Mouse (Mus musculus) cerebellum, adult 9-11 months (tissue): ENCODE measurements around the gene Tmem266.

ENCODE experiments used
- DNase-seq: peaks from one replicate; pipeline ENCODE4 v3.0.0; 2022

The Tmem266 gene

DNA sequence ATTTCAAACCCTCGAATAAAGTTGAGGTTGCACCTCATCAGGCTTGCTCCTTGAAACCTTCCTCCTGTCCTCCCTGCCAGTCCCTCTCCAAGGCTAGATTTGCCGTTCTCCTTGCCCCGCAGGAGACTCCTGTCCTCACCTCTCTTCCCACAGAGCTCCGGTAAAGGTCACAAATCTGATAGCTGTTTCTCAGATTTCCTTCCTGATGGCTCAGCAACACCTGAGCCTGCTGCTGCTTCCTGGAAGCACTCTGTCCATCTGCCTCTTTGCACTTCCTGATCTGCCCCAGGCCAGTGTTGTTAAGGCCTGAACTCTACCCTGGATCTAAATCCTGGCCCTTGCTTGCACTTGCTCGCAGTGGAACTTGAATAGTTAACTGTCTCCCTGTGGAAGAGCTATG is 5.8 kb downstream of the Tmem266 start:
- peak; percentile 66 for DNase-seq

DNA sequence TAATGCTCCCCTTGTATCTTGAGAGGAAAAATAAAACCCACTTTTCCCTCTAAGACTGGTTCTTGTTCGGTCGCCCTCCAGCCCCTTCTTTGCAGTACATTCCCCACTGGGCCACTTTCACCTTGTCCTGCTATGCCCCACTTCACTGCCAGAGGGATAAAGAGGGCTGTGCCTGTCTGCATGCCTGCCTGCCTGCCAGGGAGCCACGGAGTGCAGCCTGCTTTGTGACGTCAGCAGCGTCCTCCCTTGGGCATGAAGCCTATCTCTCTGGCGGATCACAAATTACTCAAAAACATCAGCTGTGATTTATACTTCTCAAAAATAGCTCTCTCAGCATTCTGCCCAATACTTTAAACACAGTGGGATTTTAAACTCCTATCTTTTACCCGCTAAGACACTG is 6.2 kb downstream of the Tmem266 start:
- peak; percentile 80 for DNase-seq

DNA sequence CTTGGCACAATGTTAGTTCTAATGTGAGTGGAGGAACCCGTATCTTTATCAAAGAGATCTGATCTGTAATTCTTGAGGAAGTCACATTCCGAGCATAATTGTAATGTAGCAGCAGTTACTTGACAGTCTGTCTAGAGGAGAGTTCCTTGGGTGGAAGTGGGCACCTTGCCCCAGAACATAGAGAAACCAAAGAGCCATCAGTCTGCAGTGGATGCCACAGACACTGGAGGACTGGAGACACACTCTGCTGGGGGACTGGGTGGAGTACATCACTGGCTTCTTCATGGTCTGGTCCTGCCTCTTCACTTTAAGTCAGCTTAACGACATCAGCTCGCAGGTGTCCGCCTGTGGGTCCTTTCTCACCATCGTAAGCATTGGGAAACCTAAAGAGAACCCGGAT is 17.5 kb downstream of the Tmem266 start:
- DNase-seq, result peak; percentile 57

DNA sequence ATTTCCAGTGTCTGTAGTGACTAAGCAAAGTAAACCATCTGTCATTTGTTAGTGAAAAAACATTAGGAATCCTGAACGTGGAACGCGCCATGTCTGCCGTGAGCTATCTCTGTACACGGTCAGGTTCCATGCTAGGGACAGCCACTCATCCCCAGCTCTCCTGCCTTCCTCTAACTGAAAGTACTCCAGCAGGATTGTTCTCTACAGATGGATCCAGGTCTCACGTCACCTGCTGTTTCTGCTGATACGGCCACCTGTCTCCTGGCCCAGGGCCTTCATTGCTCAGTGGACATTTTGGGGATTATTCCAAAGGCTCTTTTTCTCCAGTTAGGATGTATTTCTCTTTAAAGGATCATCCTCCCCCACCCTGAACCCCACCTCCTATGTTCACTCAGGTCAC is 18.6 kb downstream of the Tmem266 start:
- peak; percentile 96 for DNase-seq

DNA sequence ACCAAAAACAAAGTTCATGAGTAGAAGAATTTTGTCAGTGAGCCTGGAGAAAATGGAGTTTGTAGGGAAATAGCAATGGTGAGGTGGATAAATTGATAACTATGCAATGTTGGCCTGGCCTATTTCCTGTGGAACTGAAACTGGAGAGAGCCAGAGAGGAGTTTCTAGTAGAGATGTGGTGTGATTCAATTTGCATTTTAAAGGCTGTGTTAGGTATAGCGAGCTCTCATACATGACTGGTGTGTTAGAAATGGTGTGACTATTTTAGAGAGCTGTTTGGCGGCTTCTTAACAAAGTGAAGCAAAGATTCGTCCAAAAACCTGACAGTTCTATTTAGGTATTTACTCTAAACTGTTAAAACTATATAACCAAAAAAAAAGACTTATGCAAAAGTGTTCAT is 22.0 kb downstream of the Tmem266 start:
- DNase-seq, result no peak

DNA sequence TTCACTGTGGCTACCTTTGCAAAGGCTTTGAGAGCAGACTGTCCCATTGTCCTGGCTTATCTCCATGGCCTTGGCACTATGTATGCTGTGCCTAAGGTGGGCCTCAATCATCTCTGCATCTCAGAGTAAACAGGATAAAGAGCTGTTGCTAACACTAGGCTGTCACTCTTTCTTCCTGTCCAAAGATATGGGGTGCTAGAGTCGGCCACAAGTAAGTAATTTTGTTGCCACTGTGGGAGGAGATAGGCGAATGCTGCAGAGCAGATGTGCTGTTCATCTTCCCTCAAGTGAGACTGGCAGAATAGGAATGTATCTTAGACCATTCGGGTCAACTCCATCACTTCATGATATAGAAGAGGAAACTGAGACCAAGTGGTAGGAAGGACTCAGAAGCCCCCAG is 28.0 kb downstream of the Tmem266 start:
- DNase-seq, result no peak

DNA sequence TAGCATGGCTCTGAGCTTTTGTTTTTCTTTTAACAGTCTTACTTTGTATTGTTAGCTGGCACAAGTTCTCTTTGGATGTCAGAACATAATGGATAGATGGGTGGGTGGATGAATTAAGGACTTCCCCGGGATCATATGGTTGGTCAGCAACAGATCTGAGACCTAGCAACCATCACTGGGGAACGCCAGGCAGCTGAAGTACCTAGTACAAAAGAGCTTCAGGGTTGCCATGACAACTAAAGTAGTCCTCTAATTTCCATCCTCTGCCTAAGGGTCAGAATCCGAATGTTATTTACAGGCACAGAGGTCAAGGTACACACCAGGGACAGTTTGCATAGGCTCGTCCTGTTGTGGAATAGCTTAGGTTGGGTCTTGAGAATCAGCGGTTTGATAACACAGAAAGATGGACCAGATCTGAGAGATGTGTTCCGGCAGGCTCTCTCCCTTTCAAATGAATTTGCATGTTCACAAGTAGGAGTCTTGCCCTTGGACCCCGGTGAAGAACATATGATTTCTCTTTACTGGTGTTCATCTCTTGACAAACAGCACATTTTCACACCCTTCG is 28.6 kb downstream of the Tmem266 start:
- no peak for DNase-seq

DNA sequence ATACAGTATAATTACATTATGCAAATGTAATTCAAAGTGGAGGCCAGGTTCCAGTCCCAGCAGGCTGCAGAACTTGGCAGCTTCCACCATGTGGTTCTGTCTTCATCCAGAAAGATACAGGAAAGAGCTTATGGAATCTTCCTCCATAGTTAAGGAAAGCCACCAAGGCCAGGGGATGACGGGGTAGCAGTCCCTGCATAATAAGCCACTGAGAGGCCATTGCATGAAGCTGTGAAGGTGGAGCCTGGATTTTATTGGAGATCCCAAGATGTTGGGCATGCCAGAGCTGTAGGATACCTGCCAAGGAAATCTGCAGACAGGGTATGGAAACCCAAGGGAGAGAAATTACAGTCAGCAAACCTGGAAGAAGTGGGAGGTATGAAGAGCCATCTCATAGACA is 30.5 kb downstream of the Tmem266 start:
- DNase-seq, result peak; percentile 67

DNA sequence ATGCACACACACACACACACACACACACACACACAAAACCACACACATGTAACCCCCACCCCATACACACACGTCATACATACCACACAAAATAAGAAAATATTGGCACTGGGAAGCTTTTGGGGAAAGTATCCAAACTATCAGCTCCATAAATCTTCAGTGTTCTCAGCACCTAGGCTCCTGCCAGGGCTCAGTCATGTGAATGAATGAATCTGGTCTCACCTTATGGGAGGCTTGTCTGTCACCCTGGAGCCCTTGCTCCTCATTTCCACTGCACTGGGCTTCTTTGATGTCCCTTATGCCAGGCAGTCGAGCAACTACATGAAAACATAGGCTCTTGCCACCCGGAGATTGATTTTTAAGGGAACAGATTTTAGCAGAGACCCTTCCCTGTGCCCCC is 33.7 kb downstream of the Tmem266 start:
- no peak for DNase-seq

DNA sequence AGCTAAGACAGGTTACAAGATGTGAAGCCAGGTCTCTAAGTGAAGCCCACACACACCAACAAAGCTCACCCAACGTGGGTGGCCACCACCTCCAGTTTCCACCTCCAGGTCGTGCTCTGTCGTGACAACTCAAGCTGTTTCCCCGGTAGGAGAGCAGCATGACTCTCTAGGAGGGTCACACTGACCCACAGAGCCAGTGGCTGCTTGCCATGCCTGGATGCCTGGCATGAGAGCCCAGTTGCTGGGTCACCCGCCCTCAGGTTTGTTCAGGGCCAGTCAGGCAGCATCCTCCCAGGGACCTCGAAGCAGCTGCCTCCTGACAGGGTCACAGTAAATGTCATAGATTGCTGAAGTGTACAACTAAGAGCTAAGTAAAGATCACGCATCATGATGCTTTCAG is 34.1 kb downstream of the Tmem266 start:
- peak; percentile 76 for DNase-seq

DNA sequence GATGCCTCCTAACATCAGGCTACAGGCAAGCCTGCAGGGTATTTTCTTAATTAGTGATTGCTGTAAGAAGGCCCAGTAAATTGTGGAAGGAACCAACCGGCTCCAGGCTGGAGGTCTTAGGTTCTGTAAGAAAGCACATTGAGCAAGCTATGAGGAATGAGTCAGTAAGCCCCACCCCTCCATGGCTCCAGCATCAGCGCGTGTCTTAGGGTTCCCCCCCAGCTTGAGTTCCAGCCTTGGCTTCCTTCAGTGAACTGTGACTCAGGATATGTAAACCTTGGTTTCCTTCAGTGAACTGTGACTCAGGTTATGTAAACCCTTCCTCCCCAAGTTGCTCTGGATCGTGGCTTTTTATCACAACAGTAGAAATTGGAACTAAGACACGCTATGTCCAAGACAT is 35.3 kb downstream of the Tmem266 start:
- no peak for DNase-seq

DNA sequence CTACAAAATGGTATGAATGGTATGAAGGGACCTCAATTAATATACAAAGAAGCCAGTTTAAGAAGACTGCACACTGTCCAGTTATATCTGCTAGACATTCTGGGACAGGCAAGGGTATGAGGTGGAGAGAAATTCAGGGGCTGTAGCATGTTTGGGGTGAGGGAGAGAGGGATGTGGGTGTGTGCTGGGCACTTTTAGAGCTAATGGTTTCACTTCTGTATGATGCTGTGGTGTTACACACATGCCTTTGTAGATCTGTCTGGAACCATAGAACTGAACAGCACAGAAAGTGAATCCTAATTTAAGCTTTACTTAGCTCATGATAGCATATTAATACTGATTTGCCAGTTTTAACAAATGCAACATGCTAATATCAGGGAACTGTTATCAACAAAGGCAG is 37.0 kb downstream of the Tmem266 start:
- DNase-seq, result no peak

DNA sequence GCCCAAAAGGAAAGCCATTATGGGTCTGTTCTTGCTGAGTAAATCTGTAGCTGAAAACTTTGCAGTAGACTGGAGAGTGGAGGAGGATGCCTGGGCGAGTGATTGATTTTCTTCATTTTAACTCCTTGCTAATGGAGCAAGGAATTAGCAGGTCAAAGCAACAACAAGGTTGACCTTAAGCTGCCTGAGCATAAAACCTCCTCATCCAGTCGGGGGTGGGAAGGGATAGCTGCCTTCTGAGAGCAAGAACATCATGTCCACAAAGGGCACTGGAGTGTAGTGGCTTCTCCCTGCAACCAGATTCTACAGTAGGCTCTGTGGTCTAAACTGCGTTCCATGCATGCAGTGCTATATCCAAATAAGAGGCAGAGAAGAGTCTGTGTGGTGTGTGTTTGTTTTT is 41.3 kb downstream of the Tmem266 start:
- no peak for DNase-seq

DNA sequence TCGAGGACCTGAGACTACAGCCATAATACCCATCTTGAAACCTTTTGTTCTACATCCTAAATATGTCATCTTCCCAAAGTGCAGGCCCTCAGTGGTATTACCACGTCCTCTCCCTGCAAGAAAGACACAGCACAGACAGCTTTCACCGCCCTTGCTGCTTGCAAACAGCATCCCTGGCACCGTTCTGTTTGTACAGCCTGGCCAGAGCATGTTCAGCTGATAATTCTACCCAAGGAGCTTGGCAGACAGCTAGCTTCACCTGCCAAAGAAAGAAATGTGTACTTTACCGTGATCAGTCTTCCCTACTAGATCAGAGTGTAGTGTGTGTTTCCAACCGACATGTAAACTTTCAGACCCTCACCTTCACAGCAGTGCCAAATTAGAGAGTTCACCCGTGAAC is 45.2 kb downstream of the Tmem266 start:
- DNase-seq, result peak; percentile 85

DNA sequence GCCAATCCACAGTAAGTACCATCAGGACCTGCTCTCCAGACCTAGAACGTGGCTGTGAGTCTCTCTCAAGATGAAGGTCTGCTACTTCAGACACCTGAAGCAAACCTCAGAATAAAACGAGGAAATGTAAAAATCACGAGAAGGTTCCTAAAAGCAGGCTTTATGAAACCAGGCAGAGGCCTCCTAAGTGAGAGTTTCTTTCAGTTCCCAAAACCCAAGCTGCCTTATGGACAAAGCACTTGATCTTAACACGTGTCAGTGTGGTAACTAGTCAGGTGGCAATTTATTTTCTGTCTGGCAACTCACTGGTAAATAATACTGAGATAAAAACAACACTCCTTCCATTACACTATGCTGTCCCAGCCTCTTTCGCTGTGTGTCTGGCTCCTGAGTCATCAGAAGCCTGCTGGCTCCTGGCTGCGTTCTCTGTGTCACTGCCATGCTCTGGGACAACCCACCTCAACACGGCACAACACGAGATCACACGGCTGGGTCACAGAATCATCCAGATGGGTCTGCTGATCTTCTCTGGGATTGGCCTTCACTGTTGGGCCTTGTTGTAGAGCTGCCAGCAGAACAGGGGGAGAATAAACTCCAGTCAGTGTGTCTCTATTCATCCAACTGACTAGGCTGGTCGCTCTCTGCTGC is 51.0 kb downstream of the Tmem266 start:
- peak; percentile 69 for DNase-seq

DNA sequence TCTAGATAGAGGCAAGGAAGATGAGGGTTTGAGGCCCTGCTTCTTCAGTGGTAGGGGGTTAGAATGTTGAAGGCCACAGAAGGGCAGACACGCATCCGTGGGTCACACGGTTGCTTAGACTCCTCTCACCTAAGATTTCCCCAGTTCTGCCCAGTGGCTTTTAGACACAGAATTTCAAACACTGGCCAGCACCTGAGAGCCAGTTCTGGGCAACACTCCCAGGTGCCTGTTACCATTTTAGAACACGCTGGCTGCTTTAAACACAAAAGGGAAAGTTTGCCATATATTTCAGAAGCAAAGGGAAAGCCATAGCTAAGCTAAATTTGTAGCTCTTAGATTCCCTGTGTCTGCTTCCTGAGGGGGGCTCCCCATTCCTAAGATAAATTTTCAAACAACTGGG is 54.7 kb downstream of the Tmem266 start:
- peak; percentile 74 for DNase-seq

DNA sequence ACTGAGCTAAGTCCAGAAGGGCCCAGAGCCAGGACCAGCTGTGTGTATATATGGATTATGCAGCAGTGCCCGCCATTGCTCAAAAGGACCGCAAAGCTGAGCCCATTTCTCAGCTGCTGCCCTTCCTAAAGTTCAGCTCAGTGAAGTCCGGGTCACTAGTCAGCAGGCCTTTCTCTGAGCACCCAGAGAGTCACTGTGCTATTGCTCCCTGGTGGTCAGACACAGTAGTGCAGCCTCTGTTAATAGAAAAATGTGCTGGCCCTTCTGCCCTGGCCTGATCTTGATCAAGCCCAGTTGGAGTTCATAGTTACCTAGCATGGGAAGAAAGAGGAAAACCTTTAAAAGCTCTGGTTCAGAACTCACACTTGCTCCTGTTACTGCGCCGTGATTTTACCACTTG is 55.7 kb downstream of the Tmem266 start:
- peak; percentile 78 for DNase-seq

DNA sequence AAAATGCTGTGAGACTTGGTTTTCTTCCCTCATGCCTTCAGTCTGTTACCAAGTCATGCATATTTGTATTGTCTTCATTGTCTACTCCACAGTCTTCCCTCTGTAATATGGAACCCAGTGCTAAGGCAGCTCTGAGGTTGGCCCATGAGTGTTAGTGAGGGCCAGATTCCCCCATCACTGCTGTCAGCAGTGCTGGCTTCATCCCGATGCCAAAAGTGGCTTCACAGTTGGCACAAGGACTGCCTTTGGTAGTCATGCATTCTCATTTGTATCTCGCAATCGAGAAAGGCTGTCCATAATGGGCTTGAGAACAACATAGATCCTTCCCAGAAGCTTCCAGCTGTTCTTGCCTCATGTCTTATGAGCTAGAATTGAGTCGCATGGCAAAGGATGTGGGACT is 59.4 kb downstream of the Tmem266 start:
- peak; percentile 69 for DNase-seq

DNA sequence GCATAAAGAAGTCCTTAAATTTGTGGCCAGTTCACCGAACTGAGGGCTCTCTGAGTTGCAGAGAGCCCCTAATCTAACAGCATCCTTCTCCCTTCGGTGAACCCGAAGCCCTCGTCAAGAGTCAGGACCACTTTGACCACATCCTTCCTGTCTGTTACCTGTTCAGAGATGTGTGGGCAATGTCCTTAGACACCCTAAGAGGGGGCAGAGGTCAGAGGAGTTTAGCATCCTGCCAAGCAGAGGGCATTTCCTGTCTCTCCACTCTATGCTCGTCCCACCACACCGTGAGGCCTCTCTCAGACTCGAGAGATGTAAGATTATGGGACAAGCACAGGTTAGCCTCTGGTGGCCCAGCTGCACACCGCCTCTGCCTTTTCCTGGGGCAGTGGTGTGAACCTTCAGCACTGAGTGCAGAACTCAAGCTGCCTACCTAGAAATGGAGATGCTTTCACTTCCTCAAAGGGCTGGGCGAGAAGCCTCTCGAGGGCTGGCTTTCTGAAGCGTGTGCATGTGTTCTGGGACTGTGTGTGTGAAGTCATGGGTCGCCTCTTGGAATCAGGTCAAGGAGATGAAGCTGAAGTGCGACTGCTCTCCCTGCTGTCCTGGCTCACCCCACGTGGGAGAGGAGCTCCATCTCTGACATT is 61.3 kb downstream of the Tmem266 start:
- DNase-seq, result peak; percentile 57

DNA sequence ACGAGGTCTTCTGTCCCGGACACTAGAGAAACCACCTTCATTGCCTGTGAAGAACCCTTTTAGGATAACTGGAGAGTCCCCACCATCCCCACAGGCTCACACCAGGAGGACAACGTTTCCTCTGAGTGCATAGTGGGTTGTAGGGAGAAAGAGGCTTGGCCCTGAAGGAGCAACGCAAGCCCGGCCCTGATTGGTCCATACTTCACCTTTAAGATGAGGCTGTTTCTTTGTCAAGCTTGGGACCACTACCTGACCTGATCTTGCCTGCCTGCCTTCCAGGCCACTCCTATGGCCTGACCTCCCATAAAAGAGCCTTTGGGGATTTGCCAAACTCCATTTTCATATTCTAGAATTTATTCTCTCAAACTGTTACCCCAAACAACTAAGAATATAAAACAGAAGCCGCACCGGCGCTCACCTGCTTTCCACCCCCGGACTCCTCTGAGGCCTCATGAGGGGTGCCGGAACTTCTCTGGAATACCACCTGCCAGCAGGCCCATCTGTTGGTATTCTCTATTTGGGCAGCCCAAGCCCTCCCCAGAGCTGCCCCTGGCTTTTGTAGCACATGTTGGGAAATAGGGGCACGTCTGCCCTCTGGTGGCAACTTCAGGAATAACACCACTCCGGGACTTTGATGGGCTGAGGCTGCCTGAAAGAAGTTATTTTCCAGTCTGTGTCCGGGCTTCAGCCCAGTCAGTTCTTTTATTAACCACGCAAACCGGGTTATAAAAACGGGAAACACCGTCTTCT is 65.4 kb downstream of the Tmem266 start:
- peak; percentile 98 for DNase-seq

DNA sequence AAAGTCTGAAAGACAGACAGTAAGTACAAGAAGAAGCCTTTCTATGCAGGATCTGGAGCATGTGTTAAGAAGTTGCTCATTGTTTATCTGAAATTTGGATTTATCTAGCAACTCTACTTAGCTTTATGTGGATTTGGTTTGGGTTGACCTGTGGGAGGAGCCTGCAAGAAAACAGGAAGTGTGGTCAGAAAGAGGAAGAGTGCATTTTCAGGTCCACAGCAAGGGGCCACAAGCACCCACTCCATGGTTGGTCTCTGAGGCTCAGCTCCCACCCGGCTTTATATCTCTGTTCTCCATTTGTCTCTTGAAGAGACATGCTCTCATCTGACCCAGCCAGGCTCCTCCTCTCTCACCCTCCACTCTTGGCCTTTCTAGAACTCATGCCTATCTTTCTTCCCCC is 68.9 kb downstream of the Tmem266 start:
- no peak for DNase-seq

DNA sequence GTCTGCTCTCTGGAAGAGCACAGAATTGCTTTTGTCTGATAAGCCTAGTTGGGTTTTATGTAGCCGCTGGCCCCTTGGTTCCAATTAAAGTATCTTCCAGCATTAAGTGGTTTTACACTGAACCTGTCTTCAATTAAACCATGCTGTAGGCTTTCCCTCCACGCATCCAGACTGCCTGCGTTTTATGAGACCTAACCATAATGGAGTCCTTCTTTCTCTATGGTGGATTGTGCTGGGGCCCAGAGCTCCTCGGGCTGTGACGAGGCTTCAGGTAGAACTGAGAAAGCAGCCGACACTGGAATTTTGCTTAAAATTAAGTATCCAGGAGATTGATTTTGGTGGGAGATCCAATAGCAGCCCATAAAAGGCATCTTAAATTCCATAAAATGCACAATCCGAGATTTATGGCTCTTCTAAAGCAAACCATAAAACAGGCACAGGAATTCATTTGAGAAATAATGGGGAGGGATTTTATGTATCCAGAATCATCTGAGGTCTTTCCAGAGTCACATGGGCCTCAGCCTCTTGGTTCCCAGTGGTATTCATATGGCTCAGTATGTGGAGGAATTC is 72.4 kb downstream of the Tmem266 start:
- no peak for DNase-seq

DNA sequence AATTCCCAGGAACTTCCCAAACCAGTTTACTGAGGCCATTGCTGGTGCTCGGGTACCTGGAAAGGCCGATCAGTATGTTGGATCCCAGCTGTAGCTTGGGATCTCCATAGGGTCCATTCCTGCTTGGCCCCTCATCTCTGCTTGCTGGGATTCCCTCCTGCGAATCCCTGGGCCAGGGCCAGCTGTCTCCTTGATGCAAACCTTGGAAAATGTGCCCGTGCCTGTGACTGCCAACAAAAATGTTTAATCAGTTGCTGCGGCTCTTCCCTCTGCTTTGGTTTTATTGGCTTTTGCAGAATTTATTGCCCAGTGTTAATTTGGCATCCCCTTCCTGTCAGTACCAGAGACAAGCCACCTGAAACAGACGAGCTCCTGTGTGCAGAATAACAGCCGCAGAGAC is 75.6 kb downstream of the Tmem266 start:
- peak; percentile 72 for DNase-seq

DNA sequence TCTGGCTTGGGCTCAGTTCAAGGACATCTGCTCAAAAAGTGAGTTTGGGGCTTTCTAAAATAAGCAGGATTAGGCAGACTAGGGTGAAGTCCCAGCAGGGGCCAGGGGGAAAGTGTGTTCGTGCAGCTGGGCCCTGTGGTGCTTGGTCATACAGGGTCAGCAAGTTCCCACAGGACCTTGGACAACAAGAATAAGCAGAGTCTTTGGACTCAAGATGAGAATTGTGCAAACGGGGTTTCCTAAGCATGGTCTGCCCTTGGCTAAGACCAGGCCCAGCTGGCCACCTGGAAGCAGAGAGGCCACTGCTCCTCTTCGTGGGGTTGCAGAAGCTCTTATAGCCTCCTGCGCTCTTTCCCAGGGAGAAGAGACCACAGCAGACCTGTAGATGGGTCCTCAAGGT is 77.5 kb downstream of the Tmem266 start:
- no peak for DNase-seq
